Mouse (Mus musculus) brain, embryonic 18.5 days (tissue): Measurements from ENCODE around the gene Mrpl37.

Source experiments
- DNase-seq: peaks from one replicate; pipeline ENCODE4 v3.0.0-alpha.2; 2012; ENCODE audit warnings: low read depth, low spot score

Gene Mrpl37

GRCm38 (mm10) chr4:107067151-107067840 lies 628 bp upstream of the Mrpl37 start:
- no peak for DNase-seq

GRCm38 (mm10) chr4:107064394-107065098 lies 2.1 kb downstream of the Mrpl37 start:
- DNase-seq: no peak

- no peak for DNase-seq
These were observed 3.5 kb downstream of the Mrpl37 start for GRCm38 (mm10) chr4:107063214-107063613.

- DNase-seq: no peak
These were observed 5.1 kb downstream of the Mrpl37 start for GRCm38 (mm10) chr4:107061560-107061959.

GRCm38 (mm10) chr4:107058781-107059180 lies 7.9 kb downstream of the Mrpl37 start:
- no peak for DNase-seq

GRCm38 (mm10) chr4:107058346-107058745 lies 8.3 kb downstream of the Mrpl37 start:
- no peak for DNase-seq

GRCm38 (mm10) chr4:107056088-107056487 lies 10.6 kb downstream of the Mrpl37 start:
- DNase-seq: no peak

- no peak for DNase-seq
These were observed 13.6 kb downstream of the Mrpl37 start for GRCm38 (mm10) chr4:107052962-107053553.

- DNase-seq: no peak
These were observed 14.8 kb downstream of the Mrpl37 start for GRCm38 (mm10) chr4:107051889-107052288.

GRCm38 (mm10) chr4:107048568-107049162 lies 18.0 kb downstream of the Mrpl37 start:
- no peak for DNase-seq

GRCm38 (mm10) chr4:107047806-107048205 lies 18.9 kb downstream of the Mrpl37 start:
- DNase-seq: no peak

- DNase-seq: no peak
These were observed 21.5 kb downstream of the Mrpl37 start for GRCm38 (mm10) chr4:107045188-107045587.

GRCm38 (mm10) chr4:107042304-107042703 lies 24.4 kb downstream of the Mrpl37 start:
- DNase-seq: no peak

- no peak for DNase-seq
These were observed 27.4 kb downstream of the Mrpl37 start for GRCm38 (mm10) chr4:107039270-107039669.

- DNase-seq: no peak
These were observed 28.4 kb downstream of the Mrpl37 start for GRCm38 (mm10) chr4:107038303-107038702.

GRCm38 (mm10) chr4:107036985-107037384 lies 29.7 kb downstream of the Mrpl37 start:
- DNase-seq: no peak

GRCm38 (mm10) chr4:107035689-107036088 lies 31.0 kb downstream of the Mrpl37 start:
- no peak for DNase-seq

GRCm38 (mm10) chr4:107026451-107026850 lies 40.2 kb downstream of the Mrpl37 start:
- no peak for DNase-seq

GRCm38 (mm10) chr4:107025369-107025768 lies 41.3 kb downstream of the Mrpl37 start:
- DNase-seq: no peak

- no peak for DNase-seq
These were observed 41.8 kb downstream of the Mrpl37 start for GRCm38 (mm10) chr4:107024899-107025298.

GRCm38 (mm10) chr4:107021464-107021863 lies 45.2 kb downstream of the Mrpl37 start:
- no peak for DNase-seq

GRCm38 (mm10) chr4:107020287-107021000 lies 46.2 kb downstream of the Mrpl37 start:
- DNase-seq: no peak
